Mouse (Mus musculus) ES-CJ7 (cell line): ENCODE measurements around the gene Ngdn.
"Not testable (repeated sequence)": the region's sequence is repeated elsewhere in the genome, so short reads cannot be mapped to it uniquely, and the experiment has no call there.

Experiments used
- DNase-seq: peaks from one replicate; pipeline ENCODE4 v3.0.0; 2011; ENCODE audit warnings: low read depth, low spot score

Gene Ngdn

GRCm38 (mm10) chr14:54999868-55000267 is 15.4 kb upstream of the Ngdn start:
- not testable (repeated sequence) for DNase-seq

GRCm38 (mm10) chr14:55000814-55001213 is 14.4 kb upstream of the Ngdn start:
- DNase-seq = no peak

GRCm38 (mm10) chr14:55001446-55001845 is 13.8 kb upstream of the Ngdn start:
- DNase-seq = no peak

GRCm38 (mm10) chr14:55001938-55002686 is 13.1 kb upstream of the Ngdn start:
- DNase-seq = no peak

GRCm38 (mm10) chr14:55002687-55003120 is 12.6 kb upstream of the Ngdn start:
- no peak for DNase-seq

GRCm38 (mm10) chr14:55003878-55004855 is 11.1 kb upstream of the Ngdn start:
- no peak for DNase-seq

- no peak for DNase-seq
These were observed 9.7 kb upstream of the Ngdn start for GRCm38 (mm10) chr14:55005506-55005905.

GRCm38 (mm10) chr14:55005967-55006366 is 9.3 kb upstream of the Ngdn start:
- DNase-seq = no peak

- no peak for DNase-seq
These were observed 8.7 kb upstream of the Ngdn start for GRCm38 (mm10) chr14:55006541-55006940.

GRCm38 (mm10) chr14:55007120-55007908 is 7.9 kb upstream of the Ngdn start:
- no peak for DNase-seq

GRCm38 (mm10) chr14:55008417-55008816 is 6.8 kb upstream of the Ngdn start:
- no peak for DNase-seq

GRCm38 (mm10) chr14:55011116-55011515 is 4.1 kb upstream of the Ngdn start:
- DNase-seq = peak; percentile 75

- no peak for DNase-seq
These were observed 663 bp upstream of the Ngdn start for GRCm38 (mm10) chr14:55014591-55014990.

- DNase-seq = no peak
These were observed 485 bp downstream of the Ngdn start for GRCm38 (mm10) chr14:55015767-55016111.

- DNase-seq = no peak
These were observed 1.6 kb downstream of the Ngdn start for GRCm38 (mm10) chr14:55016876-55017275.

GRCm38 (mm10) chr14:55020394-55020793 is 5.1 kb downstream of the Ngdn start:
- DNase-seq = no peak

- peak; percentile 55 for DNase-seq
These were observed 7.8 kb downstream of the Ngdn start for GRCm38 (mm10) chr14:55023011-55023410.

GRCm38 (mm10) chr14:55024236-55024635 is 9.0 kb downstream of the Ngdn start:
- DNase-seq = peak; percentile 76

- no peak for DNase-seq
These were observed 10.3 kb downstream of the Ngdn start for GRCm38 (mm10) chr14:55025527-55025926.

GRCm38 (mm10) chr14:55027251-55027650 is 12.0 kb downstream of the Ngdn start:
- peak; percentile 41 for DNase-seq

- DNase-seq = no peak
These were observed 12.4 kb downstream of the Ngdn start for GRCm38 (mm10) chr14:55027653-55028052.

GRCm38 (mm10) chr14:55028333-55028835 is 13.1 kb downstream of the Ngdn start:
- DNase-seq = peak; percentile 60
